Mouse (Mus musculus) liver, adult (tissue): ENCODE results near the gene Chrng.

ENCODE experiments used
- GATA4 ChIP-seq: IDR thresholded peaks from 2 replicates; pipeline ENCODE4 v1.6.1; 2014; ENCODE audit warnings: mild to moderate bottlenecking, low read length; ENCODE audit not compliant: insufficient replicate concordance

Gene Chrng

DNA sequence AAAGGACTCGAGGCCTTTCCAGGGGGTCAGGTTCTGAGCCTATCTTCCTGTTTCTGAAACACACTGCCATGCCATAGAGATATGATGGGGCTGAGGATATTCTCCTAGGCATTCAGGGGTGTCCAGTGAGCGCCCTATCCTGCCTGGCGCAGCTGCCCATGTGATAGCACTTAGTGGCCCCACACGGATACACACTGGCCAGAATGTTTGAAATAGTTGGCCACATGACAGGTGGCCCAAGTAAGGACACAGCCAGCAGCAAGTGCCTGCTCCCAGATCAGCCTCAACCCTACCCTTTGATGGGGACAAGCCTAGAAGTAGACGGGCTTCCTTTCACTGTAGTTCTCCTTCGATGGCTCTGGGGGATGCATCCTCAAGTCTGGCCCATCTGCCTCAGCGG is at the start of gene Chrng:
TSS of gene Chrng (plus strand) at position 193 of the 400 bp plus-strand sequence.
- no peak for TF ChIP-seq GATA4

DNA sequence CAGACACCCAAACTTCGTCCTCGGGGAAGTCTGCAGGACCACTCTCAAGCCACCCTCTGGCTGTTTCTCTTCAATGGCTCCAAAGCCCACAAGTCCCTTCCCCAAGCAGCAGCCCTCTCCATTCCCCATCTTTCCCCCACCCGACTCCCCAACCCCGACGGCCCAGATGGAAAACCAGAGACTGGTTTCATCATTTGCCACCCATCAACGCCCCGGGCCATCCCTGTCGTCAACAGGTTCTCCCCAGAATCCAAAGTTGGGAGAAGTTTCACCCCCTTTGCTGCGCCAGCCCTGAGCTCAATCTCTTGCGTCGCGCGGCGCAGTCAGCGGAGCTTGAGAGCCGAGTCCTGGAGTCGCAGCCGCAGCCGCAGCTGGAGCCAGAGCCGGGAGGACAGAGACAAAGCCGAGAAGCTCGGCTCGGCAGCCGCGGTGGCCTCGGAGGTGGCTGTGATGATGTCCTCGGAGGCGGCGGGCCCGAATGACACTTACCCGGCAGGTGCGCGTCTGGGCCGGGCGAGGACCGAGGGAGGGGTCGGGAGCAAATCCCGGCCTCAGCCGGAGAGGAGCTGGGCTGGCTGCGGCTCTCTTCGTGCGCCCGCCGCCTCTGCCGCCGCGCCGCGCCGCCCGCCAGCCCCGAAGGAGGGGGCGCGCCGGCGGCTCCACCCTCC is 48.8 kb upstream of the Chrng start:
- no peak for TF ChIP-seq GATA4

DNA sequence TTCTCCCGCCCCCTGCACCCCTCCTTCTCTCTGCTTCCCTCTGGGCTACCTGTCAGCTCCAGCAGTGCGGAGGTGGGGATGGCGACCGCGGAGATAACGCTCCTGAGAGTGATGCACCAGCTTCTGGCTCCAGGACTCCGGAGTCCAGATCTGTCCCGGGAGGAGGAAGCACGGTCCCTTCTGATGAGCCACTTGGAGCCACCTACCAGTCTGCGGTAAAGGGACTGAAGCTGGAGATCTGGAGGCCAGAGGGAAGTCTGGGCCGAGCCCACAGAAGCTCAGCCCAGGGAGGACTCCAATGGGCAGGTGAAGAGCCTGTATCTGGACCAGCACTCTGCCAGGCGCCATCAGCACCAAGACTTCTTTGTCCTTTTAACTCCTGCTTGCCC is 48.3 kb upstream of the Chrng start, which contains the start of gene Ecel1:
TSS of gene Ecel1 (minus strand) at position 323 of the 389 bp plus-strand sequence.
- no peak for TF ChIP-seq GATA4

DNA sequence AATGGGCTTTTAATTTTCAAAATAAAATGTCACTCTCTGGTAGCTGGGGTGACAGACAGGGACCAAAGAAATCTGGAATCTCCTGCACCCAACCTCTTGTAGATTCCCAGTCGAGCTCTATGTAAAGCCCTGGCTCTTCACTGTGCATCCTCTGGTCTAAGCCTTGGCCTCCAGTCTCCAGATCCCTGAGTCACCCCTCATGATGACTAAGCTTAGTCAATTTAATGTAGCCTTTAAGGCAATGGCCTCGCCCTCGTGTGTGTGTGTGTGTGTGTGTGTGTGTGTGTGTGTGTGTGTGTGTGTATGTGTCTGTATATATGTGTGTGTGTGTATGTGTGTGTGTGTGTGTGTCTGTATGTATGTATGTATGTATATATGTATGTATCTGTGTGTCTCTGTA is 45.1 kb upstream of the Chrng start:
- no peak for TF ChIP-seq GATA4

DNA sequence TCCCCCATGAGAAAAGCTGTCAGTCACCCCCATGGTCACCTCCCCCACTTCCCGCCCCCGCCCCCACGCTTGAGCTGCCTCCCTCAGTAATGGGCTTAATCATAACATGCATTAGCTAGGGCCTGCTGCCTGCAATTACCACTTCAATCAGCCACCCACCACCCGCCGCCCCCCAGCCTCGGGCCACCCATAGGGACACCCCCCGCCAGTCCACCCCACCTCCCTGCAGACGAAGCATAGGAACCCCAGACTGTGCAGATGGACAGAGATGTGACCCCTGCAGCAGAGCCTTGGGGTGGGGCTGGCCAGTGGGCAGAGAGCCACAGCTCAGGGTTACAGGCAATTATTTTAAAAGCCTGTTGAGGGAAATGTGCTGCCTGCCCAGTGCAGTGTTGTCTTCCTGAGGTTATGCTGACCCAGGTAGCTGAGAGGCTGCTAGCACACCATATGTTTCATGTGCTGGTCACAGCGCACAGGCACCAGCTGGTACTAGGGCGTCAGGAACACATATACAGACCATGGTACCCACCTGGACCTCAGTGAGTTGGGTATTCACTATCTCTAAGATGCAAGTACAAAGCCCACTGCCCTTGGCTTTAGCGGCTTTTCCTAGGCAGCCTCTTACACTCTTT is 40.2 kb upstream of the Chrng start:
- TF ChIP-seq GATA4 = no peak

DNA sequence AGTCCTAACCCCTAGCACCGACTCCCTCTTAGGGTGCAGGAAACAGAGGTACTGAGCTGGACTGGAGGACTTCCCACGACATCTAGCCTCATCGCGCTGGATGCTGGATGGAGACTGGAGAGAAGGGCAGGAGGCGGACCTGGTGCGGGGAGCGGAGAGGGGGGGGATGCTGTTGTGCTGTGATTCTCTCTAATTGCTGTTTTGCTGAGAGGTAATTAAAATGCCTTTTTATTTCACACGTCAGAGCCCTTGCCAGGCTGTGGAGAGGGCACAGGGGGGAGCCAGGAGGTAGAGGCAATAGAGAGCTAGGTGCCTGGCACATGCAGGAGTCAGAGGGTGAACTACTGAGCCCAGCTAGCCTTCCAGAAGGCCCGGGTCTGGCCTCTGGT is 39.7 kb upstream of the Chrng start:
- no peak for TF ChIP-seq GATA4

DNA sequence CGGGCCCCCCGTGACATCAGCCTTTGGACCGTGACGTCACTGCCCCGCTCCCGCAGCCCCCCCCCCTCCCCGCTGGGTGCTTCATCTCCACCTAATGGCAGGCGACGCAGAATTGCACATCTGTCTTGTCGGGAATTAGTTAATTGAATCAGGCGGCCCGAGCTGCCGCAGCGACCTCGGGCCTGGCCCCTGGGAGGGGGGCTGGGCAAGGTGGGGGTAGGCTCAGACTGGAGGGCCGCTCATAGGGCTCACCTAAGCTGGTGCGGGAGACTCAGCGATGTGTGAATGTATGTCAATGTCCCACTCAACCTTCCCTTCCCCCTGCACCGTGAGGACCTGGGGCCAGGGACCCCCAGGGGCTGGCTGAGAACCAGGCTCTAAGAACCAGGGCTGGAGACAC is 34.0 kb upstream of the Chrng start:
- no peak for TF ChIP-seq GATA4

DNA sequence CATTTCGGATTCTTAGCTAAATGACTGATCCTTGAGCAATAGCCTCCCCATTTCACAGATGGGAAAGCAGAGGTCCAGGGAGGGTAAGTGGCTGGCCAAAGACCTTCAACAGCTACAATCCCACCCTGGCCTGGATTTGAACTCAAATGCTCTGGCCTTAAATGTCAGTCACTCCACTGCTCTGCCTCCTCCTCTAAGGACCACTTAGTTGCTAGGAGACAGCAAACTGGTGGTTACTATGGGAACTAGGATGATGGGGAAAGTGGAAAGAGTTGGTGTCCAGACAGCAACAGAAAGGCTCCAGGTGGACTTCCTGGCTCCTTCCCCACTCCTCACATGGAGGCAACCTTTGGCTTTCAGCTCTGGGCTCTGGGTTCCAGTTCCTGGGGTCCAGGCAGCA is 33.1 kb upstream of the Chrng start:
- TF ChIP-seq GATA4 = no peak

DNA sequence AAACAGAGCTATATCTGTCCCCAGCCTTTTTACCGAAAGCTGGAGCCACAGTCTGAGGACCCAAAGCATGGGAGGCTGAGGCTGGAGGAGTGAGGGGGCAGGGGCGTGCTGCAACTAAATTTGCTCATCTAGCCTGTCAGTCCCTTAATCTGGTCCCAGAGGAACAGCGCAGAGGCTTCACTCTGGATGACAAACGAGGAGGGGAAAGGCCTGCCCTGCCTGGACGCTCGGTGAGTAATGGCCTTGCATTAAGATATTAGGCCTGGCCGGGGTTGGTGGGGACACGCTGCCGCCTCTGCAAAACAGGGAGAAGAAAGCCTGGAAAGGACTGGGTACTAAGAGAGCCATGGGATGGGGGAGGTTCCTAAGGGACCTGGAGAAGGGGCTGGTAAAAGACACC is 32.1 kb upstream of the Chrng start:
- TF ChIP-seq GATA4 = no peak

DNA sequence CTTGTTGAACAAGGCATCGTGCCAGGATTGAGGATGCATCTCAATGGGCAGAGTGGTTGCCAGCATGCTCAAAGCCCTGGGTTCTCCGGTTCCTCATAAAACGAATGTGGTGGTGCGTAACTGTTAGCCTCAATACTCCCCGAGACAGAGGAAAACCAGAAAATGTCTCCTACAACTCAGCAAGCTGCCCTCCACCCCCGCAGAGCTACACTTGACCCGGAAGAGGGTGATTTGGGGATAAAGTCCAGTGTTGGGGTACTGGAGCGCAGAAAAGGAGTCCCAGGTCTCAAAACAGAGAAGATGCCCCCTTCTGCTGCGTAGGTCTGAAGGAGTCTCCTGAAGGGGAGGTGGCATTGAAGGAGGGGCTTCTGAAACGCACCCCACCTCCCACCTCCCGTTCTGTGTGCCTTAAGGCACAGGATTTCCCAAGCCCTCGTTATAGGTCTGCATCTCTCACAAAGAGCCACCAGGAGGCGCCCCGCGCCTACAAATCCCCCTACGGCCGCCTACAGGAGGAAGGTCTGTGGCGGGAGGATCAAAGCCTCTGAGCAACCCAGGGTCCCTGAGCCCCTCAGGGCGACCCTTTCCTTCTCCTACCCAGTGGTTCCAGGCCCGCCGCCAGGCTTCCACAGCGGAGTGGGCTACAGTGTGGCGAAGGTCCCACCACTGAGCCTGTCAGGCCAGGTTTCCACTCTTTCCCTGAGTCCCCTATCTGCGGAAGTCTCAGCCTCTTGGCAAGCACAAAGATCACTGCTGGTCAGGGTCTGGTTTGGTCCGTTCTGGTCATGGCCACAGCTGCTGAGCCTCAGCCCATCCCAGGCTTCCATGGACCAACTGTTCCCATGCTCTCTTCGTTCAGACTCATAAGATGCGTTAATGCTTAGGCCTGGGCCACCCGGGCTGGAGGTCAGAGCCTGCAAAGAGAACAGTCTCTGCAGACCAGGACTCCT is 30.2 kb upstream of the Chrng start:
- TF ChIP-seq GATA4 = no peak

DNA sequence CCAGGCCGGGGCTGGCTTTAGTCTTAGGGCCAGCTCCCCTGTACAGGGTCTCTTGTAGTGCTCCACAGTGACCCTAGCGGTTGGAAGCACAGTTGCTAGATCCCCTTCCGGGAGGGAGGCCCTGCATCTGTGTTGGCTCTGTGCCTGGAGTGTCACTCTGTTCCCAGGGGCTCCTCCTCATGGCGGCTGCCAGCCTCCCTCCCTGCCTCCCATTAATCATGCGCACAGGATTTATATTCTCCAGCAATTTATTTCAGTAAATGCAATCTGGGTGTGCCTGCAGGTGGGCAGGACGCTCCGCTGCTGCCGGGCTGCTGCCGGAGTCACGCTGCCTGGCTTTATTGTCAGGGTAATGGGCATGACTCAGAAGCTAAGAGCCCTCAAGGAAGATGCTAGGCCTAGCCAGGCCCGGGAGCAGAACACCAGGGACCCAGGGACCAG is 28.6 kb upstream of the Chrng start:
- no peak for TF ChIP-seq GATA4

DNA sequence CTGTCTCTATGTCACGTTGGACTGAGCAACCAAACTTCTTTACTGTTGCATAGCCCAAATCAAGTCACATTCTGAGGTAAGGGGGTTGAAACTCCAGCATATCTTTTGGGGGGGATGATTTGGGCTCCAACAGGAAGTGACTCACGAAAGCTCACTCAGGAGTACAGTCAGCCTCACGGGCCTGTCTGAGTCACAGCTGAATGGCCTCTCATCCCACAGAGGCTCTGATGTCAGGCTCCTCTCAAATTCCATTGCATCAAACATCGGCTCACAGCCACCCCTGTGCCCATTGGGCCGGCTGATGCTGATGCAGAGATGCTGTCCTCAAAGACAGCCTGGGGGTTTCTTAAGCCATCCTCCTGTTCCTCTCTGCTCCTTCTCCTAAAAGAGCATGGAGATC is 23.6 kb upstream of the Chrng start:
- TF ChIP-seq GATA4 = no peak

DNA sequence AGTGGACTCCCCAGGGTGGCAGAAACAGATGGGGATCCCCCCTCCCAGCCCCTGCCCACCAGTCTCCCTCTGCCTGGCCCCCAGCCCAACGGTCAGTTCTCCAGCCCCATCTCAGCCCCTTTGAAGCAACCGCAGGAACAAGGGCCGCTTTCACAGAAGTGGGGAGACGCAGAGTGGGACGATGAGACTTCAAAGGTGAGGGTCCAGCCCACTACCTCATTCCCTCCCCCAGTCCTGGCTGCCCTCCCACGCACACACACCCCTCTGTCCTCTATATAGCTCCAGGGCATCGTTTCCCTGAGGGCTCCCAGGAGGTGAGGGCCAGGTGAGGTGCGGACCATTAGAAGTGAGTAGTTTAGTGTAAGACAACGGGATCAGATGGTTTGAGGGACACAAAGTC is 21.4 kb upstream of the Chrng start, which contains the start of gene Prss56:
TSS of gene Prss56 (plus strand) at position 301 of the 400 bp plus-strand sequence.
- TF ChIP-seq GATA4 = no peak

DNA sequence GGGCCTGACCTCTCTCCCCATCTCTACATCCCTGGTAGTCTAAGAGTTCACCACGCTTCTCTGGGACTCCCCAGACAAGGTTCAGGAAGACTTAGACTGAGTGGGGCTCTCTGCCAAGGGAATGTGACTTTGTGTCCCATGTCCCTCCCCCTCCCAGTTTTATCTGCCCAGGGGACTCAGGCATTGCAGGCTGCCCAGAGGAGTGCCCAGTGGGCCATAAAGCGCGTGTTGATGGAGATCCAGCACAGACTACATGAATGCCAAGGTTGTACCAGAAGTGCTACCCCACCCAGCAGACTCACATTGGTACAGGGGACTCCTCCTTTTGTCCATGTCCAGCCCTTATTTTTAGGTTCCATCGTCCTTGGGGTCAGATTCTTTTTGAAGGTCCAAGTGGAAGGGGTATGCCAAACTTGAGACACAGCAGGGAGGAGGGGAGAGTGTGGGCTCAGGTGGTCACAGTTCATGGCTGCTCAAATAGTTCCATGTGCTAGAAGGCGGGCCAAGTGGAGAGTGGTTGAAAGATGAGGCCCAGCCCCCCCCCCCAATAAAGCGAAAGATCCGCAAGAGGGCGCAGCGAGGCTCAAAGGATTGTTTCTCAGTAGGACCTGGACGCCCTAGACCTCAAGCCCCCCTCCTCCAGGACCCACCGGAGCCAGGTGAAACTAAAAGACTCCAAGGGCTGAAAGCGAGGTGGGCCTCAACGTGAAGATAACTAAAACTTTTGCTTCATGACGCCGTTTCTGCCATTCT is 20.3 kb upstream of the Chrng start:
- TF ChIP-seq GATA4 = no peak

DNA sequence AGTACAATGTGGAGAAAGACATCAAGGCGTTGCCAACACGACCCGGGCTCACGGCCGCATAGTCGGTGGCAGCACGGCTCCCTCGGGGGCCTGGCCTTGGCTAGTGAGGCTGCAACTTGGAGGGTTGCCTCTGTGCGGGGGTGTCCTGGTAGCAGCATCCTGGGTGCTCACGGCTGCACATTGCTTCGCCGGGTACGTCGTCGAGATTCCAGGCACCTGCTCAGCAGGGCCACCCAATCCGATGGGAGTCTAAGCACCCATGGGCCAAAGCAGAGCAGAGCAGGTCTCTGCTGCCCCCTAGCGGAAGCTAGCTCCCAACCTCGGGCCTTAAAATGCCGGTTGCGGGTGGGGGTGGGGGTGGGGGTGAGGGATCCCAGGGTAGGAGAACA is 19.7 kb upstream of the Chrng start:
- no peak for TF ChIP-seq GATA4
